Mouse (Mus musculus): ENCODE results near the gene Ywhah. TPM values are rescaled to one million over a fixed set of nuclear protein-coding genes. Genes with fewer than 3 reads are reported as not detected.

The Ywhah gene
- total and polyA plus RNA-seq, 3 experiments: 63.3 to 320 (median 188) TPM

DNA sequence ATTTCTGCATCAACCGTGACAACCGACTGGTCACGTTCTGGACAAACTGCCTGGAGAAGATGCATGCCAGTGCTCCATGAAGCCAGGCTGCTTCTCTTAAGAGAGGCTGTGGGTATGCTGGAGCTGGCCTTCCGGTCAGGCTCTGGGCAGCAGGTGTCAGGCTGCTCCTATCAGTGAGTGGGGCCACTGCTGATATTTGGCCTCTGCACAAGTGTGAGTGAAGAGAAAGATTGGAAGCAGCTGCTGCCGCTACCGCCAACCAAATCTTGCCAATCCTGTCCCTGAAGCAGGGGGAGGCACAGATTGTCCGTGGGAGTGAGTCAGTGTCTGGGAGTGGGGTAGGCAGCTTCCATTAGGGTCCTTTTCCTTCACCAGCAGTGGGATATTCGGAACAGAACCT, 27.5 kb upstream of the Ywhah start:
- Histone ChIP-seq H3K27me3 (replicated peaks) (no peaks in the 10 kb centered on the region), H3K9ac (ENCODE audit: insufficient read depth, low read depth) (no peak overlapping the region), H3K4me1 (ENCODE audit: control insufficient read depth in 1 of 2, insufficient read depth in 2 of 2) (peaks cover 5 to 16% of the 10 kb centered on the region in 2 experiments), H3K79me2 (replicated peaks; ENCODE audit: control insufficient read depth, extremely low read depth, insufficient read depth, poor library complexity, severe bottlenecking) (no peaks in the 10 kb centered on the region), H3K4me2 (ENCODE audit: insufficient read depth, low read depth, poor library complexity, severe bottlenecking) (no peak overlapping the region), H3K27ac (ENCODE audit: insufficient read depth, low read depth) (no peak overlapping the region), H3K36me3 (replicated peaks in 1 of 2; ENCODE audit: control insufficient read depth in 1 of 2, insufficient read depth in 1 of 2, low read length in 1 of 2) (peaks cover 24 to 54% of the 10 kb centered on the region in 2 experiments), H3K4me3 (replicated peaks in 1 of 3; ENCODE audit: low read depth in 2 of 3, low read length in 2 of 3, poor library complexity in 1 of 3) (no peak overlapping the region), H3K9me3 (replicated peaks; ENCODE audit: low read length) (no peaks in the 10 kb centered on the region)
- dilution Hi-C loops (cut with MboI; ENCODE audit: extremely low pct_ligation_motif_present, extremely low pct_unique_long_range_greater_than_20kb, low sequenced_read_pairs) (no loop called here), in situ Hi-C loops (cut with MboI; ENCODE audit: low pct_ligation_motif_present, low pct_unique_long_range_greater_than_20kb, low sequenced_read_pairs) (no loop called here)
- TF ChIP-seq JUN (IDR thresholded peaks at IDR 0.05; ENCODE audit: insufficient read depth, low read depth, low read length): no peak
- TF ChIP-seq USF2 (conservative IDR thresholded peaks at IDR 0.05; ENCODE audit: low read depth, low read length): no peak
- no peak for TF ChIP-seq HCFC1 (IDR thresholded peaks at IDR 0.05; ENCODE audit: low read depth, low read length)
- no peak for TF ChIP-seq MAX (IDR thresholded peaks at IDR 0.05; ENCODE audit: low read length)
- TF ChIP-seq EP300 (IDR thresholded peaks at IDR 0.05; ENCODE audit: low read length): no peak
- TF ChIP-seq MAZ (IDR thresholded peaks at IDR 0.05; ENCODE audit: low read depth, low read length): no peak
- no peak for TF ChIP-seq ELF1 (IDR thresholded peaks at IDR 0.05; ENCODE audit: low read depth, low read length)
- TF ChIP-seq MXI1 (IDR thresholded peaks at IDR 0.05; ENCODE audit: low read depth, low read length): no peak
- TF ChIP-seq ZMIZ1 (IDR thresholded peaks at IDR 0.05; ENCODE audit: low read depth, low read length): no peak
- TF ChIP-seq RAD21 (IDR thresholded peaks at IDR 0.05; ENCODE audit: low read depth, low read length): no peak
- TF ChIP-seq SIN3A (IDR thresholded peaks at IDR 0.05; ENCODE audit: low read length): no peak
- no peak for TF ChIP-seq E2F4 (IDR thresholded peaks at IDR 0.05; ENCODE audit: insufficient replicate concordance, low read depth, low read length)
- no peak for TF ChIP-seq SMC3 (IDR thresholded peaks at IDR 0.05; ENCODE audit: low read depth, low read length)
- TF ChIP-seq MEF2A (IDR thresholded peaks at IDR 0.05; ENCODE audit: borderline replicate concordance, low read depth, low read length): no peak
- no peak for TF ChIP-seq NRF1 (IDR thresholded peaks at IDR 0.05; ENCODE audit: low read depth, low read length)
- TF ChIP-seq UBTF (IDR thresholded peaks at IDR 0.05; ENCODE audit: low read depth, low read length): no peak
- no peak for TF ChIP-seq CHD2 (IDR thresholded peaks at IDR 0.05; ENCODE audit: low read length)
- no peak for TF ChIP-seq ZKSCAN1 (IDR thresholded peaks at IDR 0.05; ENCODE audit: borderline replicate concordance, low read depth, low read length)
- TF ChIP-seq IRF4 (IDR thresholded peaks at IDR 0.05; ENCODE audit: low read depth, low read length): no peak
- no peak for TF ChIP-seq USF1 (IDR thresholded peaks at IDR 0.05; ENCODE audit: low read depth, low read length)
- DNase-seq (ENCODE audit: extremely low read depth): no peak

DNA sequence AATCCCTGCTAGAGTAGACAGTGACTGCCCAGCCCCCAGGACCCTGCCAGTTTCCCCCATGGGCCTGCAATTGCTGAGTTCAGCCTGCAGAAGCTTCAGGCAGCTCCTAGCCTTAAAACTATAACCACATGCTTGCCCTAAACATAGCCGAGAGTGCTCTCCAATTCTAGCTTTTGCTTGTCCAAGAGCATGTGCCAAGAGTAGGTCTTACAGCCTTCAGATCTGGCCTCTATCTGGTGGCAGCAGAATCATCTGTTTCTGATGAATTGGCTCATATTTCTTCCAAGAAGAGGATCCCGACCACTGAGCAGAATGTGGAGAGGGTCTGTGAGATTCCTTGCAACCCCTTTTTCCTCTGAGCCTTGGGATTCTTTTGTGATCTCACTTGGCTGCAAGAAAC, 24.1 kb upstream of the Ywhah start:
- dilution Hi-C loops (cut with MboI; ENCODE audit: extremely low pct_ligation_motif_present, extremely low pct_unique_long_range_greater_than_20kb, low sequenced_read_pairs): no loop called here
- TF ChIP-seq CTCF (conservative IDR thresholded peaks at IDR 0.05 in 1 of 2, IDR thresholded peaks at IDR 0.05 in 1 of 2; ENCODE audit: low read depth in 2 of 2, low read length in 2 of 2): no peak
- no peak for TF ChIP-seq UBTF (IDR thresholded peaks at IDR 0.05; ENCODE audit: low read depth, low read length)
- no peak for TF ChIP-seq ZNF384 (IDR thresholded peaks at IDR 0.05; ENCODE audit: low read depth, low read length)
- no peak for TF ChIP-seq USF1 (IDR thresholded peaks at IDR 0.05; ENCODE audit: low read depth, low read length)
- TF ChIP-seq E2F4 (IDR thresholded peaks at IDR 0.05; ENCODE audit: insufficient replicate concordance, low read depth, low read length): no peak
- TF ChIP-seq TBP (conservative IDR thresholded peaks at IDR 0.05; ENCODE audit: low read depth, low read length): no peak
- no peak for TF ChIP-seq TCF12 (IDR thresholded peaks at IDR 0.05; ENCODE audit: low read depth, low read length)
- no peak for TF ChIP-seq EP300 (IDR thresholded peaks at IDR 0.05; ENCODE audit: low read length)
- TF ChIP-seq SMC3 (IDR thresholded peaks at IDR 0.05; ENCODE audit: low read depth, low read length): no peak
- no peak for TF ChIP-seq PAX5 (IDR thresholded peaks at IDR 0.05; ENCODE audit: low read length)
- TF ChIP-seq NRF1 (IDR thresholded peaks at IDR 0.05; ENCODE audit: low read depth, low read length): no peak
- TF ChIP-seq SIN3A (IDR thresholded peaks at IDR 0.05; ENCODE audit: low read length): no peak
- TF ChIP-seq BHLHE40 (IDR thresholded peaks at IDR 0.05; ENCODE audit: low read depth, low read length): no peak
- TF ChIP-seq ELF1 (IDR thresholded peaks at IDR 0.05; ENCODE audit: low read depth, low read length): no peak
- TF ChIP-seq ZMIZ1 (IDR thresholded peaks at IDR 0.05; ENCODE audit: low read depth, low read length): no peak

More for the DNA sequence above, 24.1 kb upstream of the Ywhah start:
- H3K9ac ChIP-seq (ENCODE audit: insufficient read depth, low read depth): no peak overlapping the region
- no peaks in the 10 kb centered on the region for H3K27me3 ChIP-seq (replicated peaks)
- no peak overlapping the region for H3K27ac ChIP-seq (ENCODE audit: insufficient read depth, low read depth)
- peaks cover 8 to 35% of the 10 kb centered on the region in 2 experiments for H3K4me1 ChIP-seq (ENCODE audit: control insufficient read depth in 1 of 2, insufficient read depth in 2 of 2)
- DNase-seq (ENCODE audit: extremely low read depth): no peak
- H3K36me3 ChIP-seq (replicated peaks in 1 of 2; ENCODE audit: control insufficient read depth in 1 of 2, insufficient read depth in 1 of 2, low read length in 1 of 2): peaks cover 12 to 23% of the 10 kb centered on the region in 2 experiments
- H3K4me3 ChIP-seq (replicated peaks in 1 of 3; ENCODE audit: low read depth in 2 of 3, low read length in 2 of 3, poor library complexity in 1 of 3): no peak overlapping the region
- no peak overlapping the region for H3K4me2 ChIP-seq (ENCODE audit: insufficient read depth, low read depth, poor library complexity, severe bottlenecking)
- in situ Hi-C loops (cut with MboI; ENCODE audit: low pct_ligation_motif_present, low pct_unique_long_range_greater_than_20kb, low sequenced_read_pairs): no loop called here
- no peaks in the 10 kb centered on the region for H3K79me2 ChIP-seq (replicated peaks; ENCODE audit: control insufficient read depth, extremely low read depth, insufficient read depth, poor library complexity, severe bottlenecking)
- no peaks in the 10 kb centered on the region for H3K9me3 ChIP-seq (replicated peaks; ENCODE audit: low read length)

Data from CH12.LX (cell line).